Mouse (Mus musculus) lung, postnatal 25 days (tissue): ENCODE data around the gene Ryr1.
"Not testable (repeated sequence)": the region's sequence is repeated elsewhere in the genome, so short reads cannot be mapped to it uniquely, and the experiment has no call there.

Source experiments
- DNase-seq: peaks from one replicate; pipeline ENCODE4 v3.0.0; 2022; ENCODE audit warnings: low spot score

The Ryr1 gene

DNA sequence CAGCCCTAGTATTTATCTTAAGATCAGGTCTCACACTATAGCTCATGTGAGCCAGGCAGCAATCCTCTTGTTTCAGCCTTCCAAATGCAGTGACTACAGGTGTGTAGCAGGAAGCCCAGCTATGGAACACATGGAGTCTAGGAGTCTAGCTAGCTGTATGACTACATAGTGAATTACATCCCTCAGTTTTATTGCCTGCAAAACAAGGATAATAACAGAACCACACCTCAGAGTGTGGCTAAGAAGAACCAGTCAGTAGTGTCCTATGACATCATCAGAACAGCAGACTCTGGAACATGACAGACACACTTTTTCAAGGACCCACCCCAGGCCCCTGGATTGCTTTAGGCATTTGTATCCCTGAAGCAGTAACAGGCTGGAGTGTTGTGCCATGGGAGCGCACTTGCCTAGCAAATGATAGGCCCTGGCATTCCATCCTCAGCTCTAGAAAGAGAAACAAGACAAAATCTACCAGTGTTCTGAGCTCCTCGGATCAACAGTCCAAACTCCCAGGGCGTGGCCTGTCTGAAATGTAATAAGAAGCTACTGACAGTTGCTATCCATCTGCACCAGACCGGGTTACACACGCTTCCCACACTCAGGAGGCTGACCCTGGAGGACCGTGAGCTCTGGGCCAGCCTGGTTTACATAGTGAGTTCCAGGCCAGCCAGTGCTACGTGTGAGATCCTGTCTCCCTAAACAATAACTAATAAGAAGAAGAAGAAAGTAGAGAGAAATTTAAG, 21.8 kb upstream of the Ryr1 start:
- DNase-seq = no peak

DNA sequence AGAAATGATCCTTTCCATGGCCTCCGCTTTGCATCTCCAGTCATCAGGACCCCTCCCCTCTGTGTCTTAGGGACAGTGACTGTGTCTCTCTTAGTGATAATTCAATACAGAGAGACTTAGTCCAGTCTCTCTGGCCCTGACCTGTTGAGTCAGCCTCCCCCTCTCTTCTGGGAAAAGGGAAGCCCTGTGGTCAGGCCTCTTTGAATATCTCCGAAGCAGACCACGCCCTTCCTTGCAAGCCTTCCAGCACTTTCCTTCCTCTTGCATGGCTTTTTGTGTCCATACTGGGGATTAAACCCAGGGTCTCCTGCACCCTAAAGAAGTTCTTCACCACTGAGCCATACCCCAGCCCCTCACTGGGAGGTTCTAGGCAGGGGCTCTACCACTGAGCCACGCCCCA, 19.0 kb upstream of the Ryr1 start:
- peak; percentile 29 for DNase-seq

DNA sequence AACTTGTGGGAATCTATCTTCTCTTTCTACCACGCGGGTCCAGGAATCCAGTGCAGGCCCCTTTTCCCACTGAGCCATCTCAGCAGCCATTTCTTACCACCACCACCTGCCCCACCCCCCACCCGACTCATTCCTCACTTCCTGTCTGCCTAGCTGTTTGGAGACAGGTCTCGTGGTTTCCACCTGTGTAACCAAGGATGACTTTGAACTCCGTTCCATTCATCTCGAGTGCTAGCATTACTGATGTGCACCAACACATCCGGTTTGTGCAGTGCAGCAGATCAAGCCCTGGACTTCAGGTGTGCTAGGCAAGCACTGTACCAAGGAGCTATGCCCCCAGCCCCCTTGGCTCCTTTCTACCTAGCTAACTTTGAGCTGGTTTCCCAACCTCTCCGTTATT, 16.4 kb upstream of the Ryr1 start:
- DNase-seq = peak; percentile 12

DNA sequence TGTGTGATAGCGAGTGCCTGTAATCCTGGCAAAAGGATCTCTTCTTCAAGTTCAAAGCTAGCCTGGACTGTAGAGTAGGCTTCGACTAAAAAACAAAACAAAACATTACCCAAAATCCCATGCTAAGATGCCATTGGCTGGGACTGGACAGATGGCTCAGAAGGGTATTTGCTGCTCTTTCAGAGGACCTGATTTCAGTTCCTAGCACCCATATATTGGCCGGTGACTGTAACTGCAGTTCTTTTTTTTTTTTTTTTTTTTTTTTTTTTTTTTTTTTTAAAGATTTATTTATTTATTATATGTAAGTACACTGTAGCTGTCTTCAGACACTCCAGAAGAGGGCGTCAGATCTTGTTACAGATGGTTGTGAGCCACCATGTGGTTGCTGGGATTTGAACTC, 14.3 kb upstream of the Ryr1 start:
- not testable (repeated sequence) for DNase-seq

DNA sequence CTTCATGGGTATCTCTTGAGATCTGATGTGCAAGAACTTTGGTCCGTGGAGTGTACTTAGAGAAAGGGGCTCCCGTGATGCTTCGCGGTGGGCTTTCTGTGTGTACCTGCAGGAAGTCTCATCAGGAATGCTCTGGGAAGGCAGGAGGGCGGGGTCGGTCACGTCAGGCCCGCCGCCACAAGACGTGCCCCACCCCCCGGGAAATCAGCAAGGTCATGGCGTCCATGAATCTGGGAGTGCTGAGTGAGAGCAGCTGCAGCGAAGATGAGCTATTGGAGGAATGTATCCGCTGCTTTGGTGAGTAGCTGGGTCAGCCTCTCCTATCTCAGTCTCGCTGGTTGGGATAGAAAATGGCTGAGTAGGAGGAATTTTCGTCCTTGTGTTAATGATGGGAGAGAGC, 12.4 kb upstream of the Ryr1 start:
- no peak for DNase-seq

DNA sequence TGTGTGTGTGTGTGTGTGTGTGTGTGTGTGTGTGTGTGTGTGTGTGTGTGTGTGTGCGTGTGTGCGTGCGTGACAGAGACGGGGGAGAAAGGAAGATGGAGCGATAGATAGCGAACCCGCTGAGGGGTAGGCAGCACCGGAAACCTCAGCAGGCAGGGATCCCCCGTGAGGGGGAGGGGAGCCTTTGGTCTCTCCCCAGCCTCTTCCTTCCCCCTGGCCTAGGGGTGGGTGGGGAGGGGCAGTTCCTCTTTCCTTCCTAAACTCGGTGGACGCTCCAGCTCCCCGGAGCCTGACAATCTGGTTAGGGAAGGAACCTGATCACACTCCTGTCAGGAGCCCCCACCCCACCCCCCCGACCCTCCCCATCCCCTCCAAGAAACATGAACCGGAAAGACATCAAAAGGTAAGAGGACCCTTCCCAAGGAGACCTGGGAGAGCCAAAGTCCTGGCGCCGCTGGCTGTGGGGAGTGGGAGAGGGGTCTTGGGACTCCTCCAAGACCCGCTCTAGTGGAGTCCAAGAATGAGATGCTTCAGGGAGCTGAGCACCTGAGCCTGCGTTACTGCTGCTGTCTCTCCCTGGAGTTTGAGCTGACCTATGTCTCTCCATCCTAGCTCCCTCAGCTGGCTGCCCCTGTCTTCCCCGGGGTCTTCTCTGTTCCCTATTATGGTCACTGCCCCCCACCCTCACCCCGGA, 9.9 kb upstream of the Ryr1 start, which contains the start of gene Rasgrp4:
TSS of gene Rasgrp4 (plus strand) at position 159 of the 694 bp plus-strand sequence.
- peak; percentile 44 for DNase-seq

DNA sequence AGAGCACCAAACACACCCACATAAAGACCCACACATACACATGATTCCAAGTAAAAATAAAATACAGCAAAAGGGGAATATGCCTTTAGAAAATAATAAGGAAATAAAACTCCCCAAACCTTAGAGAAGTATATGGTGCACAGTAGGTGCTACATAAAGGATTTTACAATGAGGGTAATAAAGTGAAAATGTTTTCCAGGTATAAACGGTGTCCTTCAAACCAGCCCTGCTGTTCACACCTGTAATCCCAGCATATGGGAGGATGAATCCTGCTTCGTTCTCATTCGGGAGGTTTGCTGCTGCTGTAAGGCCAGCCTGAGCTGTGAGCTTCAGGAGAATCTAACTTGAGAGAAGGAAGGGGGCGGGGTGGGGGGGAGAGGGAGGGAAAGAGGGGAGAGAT, 9.3 kb upstream of the Ryr1 start:
- DNase-seq = no peak

DNA sequence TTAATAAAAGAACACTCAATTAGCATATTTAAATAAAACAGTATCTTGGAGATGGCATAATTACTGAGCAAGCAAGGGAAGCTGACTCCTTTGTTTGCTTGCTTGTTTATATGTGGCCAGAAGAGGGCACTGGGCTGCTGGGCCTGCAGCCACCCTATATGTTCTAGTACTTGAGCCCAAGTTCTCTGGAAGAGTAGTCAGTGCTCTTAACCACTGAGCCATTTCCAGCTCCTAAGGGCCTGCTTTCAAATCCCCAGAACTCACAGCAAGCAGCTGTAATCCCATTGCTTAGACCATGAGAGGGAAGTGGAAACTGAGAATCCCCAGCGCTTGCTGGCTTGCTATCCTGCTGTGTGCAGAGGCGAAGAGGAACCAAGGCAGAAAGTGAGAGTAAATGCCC, 3.7 kb upstream of the Ryr1 start:
- DNase-seq = no peak

DNA sequence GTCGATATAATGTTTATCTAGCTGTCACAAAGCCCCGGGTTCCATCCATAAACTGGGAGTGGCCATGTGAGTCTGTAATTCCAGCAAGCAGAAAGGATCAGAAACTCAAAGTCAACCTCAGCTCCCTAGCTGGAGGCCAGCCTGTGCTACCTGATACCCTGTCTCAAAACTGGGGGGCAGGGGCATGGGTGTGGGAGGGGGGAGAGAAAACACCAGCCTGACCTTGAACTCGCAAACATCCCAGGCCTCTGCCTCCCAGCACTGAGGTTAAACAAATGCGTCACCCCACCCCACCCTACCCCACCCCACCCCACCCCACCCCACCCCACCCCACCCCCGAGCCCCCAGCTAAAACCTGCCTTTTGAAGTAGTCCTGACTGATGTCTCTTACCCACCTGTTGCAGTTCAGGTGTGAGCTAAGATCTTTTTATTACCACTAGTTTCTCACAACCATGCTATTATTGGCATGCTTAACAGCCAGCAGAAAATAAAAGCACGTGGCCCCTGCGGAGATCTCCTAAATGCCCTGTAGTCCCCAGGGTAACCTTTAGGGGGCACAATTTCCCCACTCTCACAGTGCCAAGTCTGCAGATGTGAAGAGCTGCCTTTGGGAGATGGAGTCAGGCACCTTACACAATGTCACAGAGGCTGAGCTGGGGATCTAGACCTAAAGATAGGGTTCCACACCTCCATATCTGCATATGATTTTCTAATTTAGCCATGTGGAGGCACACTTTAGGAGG, 1.4 kb upstream of the Ryr1 start:
- DNase-seq = peak; percentile 80

DNA sequence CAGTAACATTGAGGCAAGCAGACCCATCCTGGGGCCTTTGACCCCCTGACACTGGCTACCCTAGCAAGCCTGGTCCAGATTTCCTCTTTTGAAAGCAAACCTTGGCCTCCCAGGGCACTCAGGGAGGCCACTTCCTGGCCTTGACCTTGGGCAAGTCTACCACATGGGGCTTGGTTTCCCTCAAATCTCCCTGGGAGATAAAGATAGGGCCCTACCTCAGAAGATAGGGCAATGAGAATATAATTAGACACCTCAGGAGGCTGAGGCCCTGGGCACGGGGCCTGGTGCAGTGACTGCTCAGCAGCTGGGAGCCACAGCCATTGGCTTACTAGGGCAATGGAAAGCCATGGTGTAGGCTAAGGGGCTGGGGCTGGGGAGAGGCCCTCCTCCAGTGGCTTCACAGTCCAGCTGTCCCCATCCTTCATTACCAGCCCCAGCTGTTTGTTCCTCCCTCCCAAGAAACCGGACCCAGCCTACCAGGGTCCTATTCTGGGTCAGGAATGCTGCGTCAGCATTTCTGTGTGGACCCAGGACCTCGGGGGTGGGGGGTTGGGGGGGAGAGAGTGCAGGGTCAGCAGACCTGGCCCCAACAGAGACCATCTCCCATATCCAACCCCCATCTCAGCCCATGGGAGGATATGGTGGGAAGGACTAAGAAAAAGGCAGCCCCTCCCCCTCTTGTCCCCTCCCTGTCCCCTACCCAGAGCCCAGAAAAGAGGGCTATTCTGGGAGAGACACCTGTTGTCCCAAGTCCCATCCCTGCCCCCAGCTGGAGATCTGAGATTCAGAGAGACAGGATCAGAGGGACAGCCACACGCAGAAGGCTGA, 1.2 kb downstream of the Ryr1 start:
- no peak for DNase-seq

DNA sequence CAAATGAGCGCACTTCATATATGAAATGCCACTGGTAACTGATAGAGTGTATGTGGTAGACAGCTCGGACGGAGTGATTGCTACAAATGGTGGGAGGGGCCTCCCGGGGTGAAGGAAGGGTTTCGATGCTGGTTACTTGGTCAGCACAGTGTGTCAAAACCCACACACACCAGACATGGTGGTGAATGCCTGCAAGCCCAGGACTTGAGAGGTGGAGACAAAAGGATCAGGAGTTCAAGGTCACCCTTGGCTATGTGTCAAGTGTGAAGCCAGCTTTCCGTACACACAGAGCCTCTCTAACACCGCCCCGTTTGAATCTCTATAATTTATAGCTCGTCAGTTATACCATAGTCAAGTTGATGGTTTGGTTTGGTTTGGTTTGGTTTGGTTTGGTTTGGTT, 2.2 kb downstream of the Ryr1 start:
- DNase-seq = no peak

DNA sequence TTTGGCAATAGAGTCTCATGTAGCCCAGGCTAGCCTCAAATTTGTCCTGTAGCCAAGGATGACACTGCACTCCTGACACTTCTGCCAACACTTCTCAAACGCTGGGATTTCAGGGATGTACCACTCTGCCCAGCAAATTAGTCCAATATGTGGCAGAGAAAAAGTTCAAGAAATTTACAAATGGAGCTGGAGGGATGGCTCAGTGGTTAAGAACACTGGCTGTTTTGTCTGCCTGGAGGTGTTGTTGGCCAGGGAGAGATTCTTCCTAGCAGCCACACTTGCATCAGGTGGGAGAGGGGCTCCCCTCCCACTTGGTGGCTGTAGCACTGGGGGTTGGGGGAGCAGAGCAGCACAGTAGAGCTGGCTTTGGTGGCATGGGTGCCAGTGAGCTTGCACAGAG, 5.5 kb downstream of the Ryr1 start:
- no peak for DNase-seq

DNA sequence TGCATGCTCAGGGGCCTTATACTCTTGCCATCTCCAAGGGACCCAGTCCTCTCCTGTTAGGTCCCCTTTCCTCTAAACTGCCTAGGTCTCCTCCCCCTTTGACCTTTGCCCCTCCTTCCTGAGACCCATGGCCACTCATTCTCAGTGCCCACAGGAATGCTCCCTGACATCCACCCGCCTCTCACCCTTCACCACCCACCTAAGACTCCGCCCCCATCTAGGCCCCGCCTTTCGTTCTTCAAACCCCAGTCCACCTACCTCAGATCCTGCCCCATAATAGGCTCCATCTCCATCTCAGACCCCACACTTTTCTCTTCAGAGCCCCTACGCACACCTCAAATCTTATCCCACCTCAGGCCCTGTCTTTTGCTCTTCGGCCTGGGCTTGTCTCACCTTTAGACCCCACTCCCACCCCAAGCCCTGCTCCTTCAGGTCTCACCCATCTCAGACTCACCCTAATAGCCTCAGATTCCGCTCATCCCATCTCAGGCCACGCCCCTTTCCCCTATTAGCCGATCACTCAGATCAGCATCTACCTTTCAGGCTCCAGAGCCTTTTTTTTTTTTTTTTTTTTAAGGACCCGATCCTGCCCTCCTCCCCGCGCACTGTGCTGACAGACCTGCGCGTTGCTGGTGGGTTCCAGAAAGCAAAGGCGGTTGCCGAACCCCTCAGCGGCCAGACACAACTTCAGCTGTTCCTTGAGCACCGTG, 6.7 kb downstream of the Ryr1 start:
- DNase-seq = no peak

DNA sequence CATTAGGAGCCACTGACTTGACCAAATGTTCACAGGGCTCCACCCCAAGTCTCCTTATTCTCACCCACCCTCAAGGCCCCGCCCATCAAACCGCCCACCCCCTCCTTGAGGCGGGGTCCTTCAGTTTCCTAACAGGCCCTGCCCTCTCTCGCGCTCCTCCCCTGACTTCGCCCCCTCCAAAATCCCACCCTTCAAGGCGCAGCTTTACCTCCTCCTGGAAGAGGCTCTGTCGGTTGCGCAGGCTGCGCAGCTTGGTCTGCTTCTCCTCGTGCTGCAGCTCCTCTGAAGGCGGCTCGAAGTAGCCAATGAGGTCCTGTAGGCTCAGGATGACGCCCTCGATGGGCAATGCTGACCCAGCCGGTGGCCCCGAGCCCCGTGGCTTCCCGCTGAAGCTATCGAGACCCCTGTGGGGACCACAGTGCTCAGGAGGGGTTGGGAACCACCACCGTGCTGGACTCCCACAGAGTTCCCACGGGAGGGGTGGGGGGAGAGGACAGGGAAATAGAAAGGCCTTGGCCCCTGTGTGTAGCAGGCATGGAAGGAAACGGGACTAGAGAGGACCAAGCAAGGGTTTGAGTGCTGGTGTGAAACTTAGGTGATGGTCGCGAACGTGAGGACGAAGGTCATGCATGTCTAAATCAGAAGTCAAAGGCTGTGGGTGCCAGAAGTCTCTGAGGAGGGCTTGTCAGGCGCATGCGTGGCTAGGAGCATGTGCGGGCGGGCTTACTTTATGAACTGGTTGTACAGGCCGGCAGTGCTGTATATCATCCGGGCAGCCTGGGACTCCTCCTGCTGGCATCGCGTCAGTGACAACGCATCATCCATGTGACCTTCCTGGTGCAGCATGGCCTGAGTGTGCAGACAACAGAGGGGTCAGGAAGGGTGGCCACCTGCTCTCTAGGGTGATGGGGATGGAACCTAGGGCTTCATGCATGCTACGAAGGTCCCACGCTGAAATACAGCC, 15.7 kb downstream of the Ryr1 start:
- peak; percentile 51 for DNase-seq

DNA sequence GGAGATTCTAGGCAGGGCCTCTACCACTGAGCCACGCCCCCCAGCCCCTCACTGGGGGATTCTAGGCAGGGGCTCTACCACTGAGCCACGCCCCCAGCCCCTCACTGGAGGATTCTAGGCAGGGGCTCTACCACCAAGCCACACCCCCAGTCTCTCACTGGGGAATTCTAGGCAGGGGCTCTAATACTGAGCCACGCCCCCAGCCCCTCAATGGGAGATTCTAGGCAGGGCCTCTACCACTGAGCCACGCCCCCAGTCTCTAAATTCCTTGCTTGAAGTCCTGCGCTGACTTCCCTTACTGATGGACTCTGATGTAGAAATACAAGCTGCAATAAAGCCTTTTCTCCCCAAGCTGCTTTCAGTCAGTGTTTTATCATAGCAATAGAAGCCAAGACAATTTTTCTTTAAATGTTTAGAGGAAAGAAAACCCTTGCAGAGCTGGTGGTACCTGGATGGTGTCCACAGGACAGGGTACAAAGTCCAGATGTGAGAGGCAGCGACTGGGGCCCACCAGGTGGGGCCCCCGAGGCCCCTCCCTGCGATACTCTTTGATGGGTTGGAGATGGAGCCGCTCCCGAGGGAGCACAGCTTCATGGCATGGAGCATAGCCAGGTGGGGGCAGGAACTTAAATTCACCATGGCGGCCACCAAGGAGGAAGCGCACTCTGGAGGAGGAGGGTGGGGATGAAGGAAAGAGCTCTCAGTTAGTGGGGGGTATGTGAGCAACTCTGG, 23.5 kb downstream of the Ryr1 start:
- no peak for DNase-seq

DNA sequence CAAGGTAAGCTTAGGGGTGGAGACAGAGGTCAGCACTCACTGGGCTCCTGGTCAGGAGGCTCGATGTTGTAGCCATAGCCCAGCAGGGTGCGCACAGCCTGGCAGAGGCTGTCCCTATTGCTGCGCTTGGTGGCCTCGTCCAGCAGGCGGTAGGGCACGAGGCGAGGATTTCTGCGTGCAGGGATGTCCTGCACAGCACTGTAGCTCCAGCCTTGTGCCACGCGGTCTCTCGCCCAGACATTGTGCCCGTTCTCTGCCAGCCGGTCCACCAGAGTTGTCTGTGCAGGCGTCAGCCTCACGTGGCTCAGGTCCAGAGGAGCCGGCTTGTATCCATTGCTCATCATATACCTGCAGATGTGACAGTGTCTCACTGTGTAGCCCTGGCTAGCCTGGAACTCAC, 27.8 kb downstream of the Ryr1 start:
- no peak for DNase-seq

DNA sequence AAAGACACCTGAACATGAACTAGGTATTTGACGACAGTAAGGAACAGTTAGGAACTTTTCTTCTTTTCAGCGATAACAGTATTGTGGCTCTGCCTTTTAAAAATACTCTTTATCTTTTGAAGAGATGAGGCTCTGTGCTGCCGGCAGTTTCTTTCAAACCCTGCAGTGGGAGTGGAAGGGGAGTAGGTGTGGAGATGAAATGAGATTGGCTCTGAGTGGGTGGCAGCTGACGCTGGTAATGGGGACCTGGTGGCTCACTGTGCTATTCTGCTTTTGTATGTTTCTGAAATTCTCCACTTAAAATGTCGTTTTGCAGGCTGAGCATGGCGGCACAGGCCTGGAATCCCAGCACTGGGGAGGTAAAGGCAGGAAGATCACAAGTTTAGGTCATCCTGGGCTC, 36.2 kb downstream of the Ryr1 start:
- no peak for DNase-seq

DNA sequence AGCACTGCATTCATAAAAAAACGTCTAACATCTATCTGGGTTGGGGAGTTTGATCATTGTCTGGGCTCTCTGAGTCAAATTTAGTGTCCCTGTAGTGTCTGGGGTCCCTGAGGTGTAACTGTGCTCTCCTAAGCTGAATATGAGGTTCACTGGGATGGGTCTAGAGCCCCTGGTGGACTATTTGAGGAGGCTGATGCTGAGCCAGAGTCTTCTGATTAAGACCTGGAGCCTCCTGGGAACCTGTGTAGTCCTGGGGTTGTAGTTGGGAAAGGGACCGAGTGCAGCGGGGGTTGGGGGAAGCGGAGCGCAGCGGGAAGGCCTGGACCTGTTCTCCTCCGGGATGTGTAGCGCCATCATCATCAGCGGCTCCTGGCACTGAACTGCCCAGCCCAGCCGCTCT, 38.1 kb downstream of the Ryr1 start:
- DNase-seq = no peak

DNA sequence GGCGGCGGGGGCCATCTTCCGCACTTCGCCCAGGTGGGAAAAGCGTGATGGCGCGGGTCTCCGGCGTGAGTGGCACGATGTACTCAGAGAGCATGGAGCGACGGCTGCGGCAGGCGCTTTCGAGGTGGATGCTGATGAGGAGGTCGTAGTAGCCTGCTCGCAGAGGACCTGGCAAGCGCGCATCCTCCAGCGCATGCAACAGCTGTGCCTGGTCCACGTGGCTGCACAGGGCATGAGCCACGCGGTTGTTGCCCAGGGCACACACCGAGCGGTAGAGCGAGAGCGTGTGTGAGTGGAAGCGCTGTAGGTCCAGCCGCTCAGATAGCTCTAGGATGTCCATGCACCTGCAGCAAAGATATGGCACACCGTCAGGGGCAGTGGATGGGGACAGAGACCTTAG, 39.0 kb downstream of the Ryr1 start:
- DNase-seq = no peak

DNA sequence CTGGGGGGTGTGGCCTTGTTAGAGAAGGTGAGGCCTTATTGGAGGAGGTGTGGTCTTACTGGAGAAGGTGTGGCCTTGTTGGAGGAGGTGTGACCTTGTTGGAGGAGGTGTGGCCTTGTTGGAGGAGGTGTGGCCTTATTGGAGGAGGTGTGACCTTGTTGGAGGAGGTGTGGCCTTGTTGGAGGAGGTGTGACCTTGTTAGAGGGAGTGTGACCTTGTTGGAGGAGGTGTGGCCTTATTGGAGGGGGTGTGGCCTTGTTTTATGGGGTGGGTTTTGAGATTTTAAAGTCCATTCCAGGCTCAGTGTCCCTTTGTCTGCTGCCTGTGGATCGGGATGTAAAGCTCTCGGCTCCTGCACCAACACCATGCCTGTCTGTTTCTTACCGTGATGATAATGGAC, 40.6 kb downstream of the Ryr1 start:
- no peak for DNase-seq
